Mouse (Mus musculus): ENCODE data around the gene Mcrip2. TPM values are rescaled to one million over a fixed set of nuclear protein-coding genes. Genes with fewer than 3 reads are reported as not detected.
A peak's percentile ranks its signal among the peaks of the same experiment; 100 is the strongest.
"Not testable (repeated sequence)": the region's sequence is repeated elsewhere in the genome, so short reads cannot be mapped to it uniquely, and the experiment has no call there.

Gene Mcrip2
- polyA plus RNA-seq, 1 experiment from 2014 or later = 8.2 TPM

DNA sequence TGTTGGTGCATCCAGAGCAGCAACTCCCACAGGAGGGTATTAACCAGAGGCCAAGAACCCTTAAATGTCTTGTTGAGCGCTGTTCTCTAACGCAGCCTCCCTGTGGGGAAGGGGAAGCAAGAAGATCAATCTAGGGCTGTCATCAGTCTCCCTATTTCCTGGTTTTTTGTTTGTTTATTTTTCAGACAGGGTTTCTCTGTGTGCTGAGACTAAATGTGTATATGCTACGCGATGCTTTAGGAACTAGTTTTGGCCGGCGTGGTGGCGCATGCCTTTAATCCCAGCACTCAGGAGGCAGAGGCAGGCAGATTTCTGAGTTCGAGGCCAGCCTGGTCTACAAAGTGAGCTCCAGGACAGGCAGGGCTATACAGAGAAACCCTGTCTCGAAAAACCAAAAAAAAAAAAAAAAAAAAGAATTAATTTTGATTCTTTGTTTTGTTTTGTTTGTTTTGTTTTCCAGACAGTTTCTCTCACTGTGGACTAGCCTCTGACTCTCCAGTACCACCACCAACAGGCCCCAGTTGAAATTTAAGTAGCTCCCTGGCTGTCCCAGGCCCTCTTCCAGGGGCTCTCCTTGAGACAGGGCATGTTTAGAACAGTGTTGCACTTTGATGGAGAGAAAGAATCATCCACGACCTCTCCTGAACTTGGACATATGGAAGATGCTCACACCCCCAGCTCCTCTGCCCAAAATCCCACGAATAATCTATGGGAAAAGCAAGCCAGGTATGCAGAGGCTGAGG is 5.0 kb upstream of the Mcrip2 start:
- H3K4me3 ChIP-seq (ENCODE audit: low read depth, low read length) = no peak overlapping the region; the same call in 1 of the 2 replicates
- no peaks in the 10 kb centered on the region for H3K9me3 ChIP-seq (ENCODE audit: control insufficient read depth, low read length)
- WGBS = 78% methylated on average over 10 of the region's 11 CpGs
- peaks cover 16% of the 10 kb centered on the region for H3K4me1 ChIP-seq (ENCODE audit: control insufficient read depth, insufficient read depth, low read length)
- H3K9ac ChIP-seq (ENCODE audit: low read length) = no peak overlapping the region
- peak overlapping the region; percentile 97 for H3K4me2 ChIP-seq (ENCODE audit: low read depth)
- no peak for DNase-seq (ENCODE audit: low spot score)
- ATAC-seq (ENCODE audit: insufficient read depth, low FRiP score, low TSS enrichment) = no peak
- peaks cover 2% of the 10 kb centered on the region; the same call in 1 of the 2 replicates for H3K36me3 ChIP-seq (ENCODE audit: control insufficient read depth, insufficient read depth, low read length)
- no peak overlapping the region for H3K27ac ChIP-seq (ENCODE audit: low read depth, low read length)
- H3K27me3 ChIP-seq (ENCODE audit: control insufficient read depth, insufficient read depth, low read length) = no peaks in the 10 kb centered on the region

DNA sequence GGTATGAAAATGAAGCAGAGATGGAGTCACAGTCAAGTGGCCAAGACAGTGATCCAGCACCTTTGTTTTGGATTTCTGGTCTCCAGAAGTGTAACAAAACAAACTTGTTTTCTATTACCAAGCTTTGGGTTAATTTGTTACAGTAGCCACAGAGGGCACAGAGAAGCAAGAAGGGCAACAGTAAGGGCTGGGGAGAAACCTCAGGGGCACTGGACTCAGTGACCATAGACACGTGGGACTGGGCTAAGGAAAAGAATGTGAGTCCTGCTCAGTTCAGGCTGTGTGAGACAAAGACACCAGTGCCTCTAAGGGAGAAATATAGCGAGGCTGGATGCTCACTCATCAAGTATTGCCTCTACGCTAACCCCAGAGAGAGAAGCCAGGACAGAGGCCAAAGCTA is 4.1 kb upstream of the Mcrip2 start:
- Histone ChIP-seq H3K27ac (ENCODE audit: low read depth, low read length) (no peak overlapping the region), H3K4me3 (ENCODE audit: low read depth, low read length) (no peak overlapping the region), H3K4me1 (ENCODE audit: control insufficient read depth, insufficient read depth, low read length) (peaks cover 20% of the 10 kb centered on the region), H3K9ac (ENCODE audit: low read length) (no peak overlapping the region), H3K27me3 (ENCODE audit: control insufficient read depth, insufficient read depth, low read length) (no peaks in the 10 kb centered on the region), H3K36me3 (ENCODE audit: control insufficient read depth, insufficient read depth, low read length) (no peaks in the 10 kb centered on the region), H3K4me2 (ENCODE audit: low read depth) (no peak overlapping the region), H3K9me3 (ENCODE audit: control insufficient read depth, low read length) (no peaks in the 10 kb centered on the region)
- DNase-seq (ENCODE audit: low spot score) (no peak), ATAC-seq (ENCODE audit: insufficient read depth, low FRiP score, low TSS enrichment) (no peak)
- 88% methylated on average over 3 of the region's 3 CpGs for WGBS

DNA sequence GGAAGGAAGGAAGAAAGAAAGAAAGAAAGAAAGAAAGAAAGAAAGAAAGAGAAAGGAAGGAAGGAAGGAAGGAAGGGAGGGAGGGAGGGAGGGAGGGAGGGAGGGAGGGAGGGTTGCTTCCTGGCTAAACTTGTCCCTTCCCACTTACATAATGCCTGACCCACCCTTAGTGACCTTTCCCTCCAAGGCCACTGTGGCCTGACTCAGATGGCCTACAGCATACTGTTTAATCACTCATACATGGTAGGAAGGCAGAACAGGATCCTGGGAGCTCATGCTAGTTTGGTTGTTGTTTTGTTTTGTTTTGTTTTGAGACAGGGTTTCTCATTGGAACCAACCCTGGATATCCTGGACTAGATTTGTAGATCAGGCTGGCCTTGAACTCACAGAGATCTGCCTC is 3.0 kb upstream of the Mcrip2 start:
- not testable (repeated sequence) for H3K9me3 ChIP-seq (ENCODE audit: control insufficient read depth, low read length); DNase-seq (ENCODE audit: low spot score); H3K9ac ChIP-seq (ENCODE audit: low read length); H3K4me3 ChIP-seq (ENCODE audit: low read depth, low read length); ATAC-seq (ENCODE audit: insufficient read depth, low FRiP score, low TSS enrichment); H3K27me3 ChIP-seq (ENCODE audit: control insufficient read depth, insufficient read depth, low read length); H3K4me2 ChIP-seq (ENCODE audit: low read depth); H3K36me3 ChIP-seq (ENCODE audit: control insufficient read depth, insufficient read depth, low read length); H3K27ac ChIP-seq (ENCODE audit: low read depth, low read length)
- peaks cover 22% of the 10 kb centered on the region for H3K4me1 ChIP-seq (ENCODE audit: control insufficient read depth, insufficient read depth, low read length)

DNA sequence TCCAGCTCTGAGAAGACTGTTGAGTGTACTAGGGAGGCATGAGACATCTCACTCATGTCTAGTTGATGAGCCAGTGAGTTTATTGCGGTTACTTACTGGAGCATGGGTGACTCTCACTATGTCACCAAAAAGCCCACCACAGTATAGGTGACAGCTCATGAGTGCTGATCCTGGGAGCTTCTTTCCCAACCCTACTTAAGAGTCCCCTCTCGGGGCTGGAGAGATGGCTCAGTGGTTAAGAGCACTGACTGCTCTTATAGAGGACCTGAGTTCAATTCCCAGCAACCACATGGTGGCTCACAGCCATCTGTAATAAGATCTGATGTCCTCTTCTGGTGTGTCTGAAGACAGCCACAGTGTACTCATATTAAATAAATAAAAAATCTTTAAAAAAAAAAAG is 1.4 kb upstream of the Mcrip2 start:
- H3K27ac ChIP-seq (ENCODE audit: low read depth, low read length) = no peak overlapping the region

DNA sequence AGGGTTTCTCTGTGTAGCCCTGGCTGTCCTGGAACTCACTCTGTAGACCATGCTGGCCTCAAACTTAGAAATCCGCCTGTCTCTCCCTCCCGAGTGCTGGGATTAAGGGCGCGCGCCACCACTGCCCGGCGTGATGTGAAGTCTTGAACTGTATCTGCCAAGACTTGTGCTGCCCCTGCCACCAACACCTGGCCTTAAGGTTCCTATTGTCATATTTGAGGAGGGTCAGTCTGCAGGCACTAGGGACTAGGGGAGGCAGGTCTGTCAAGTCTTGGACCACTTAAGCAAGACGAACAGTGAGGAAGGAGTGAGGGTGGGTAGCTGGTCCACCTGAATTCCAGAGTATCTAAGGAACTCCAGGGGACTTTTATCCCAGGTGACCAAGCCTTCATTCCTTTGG is 934 bp upstream of the Mcrip2 start:
- Histone ChIP-seq H3K4me2 (ENCODE audit: low read depth) (no peak overlapping the region), H3K9ac (ENCODE audit: low read length) (no peak overlapping the region), H3K9me3 (ENCODE audit: control insufficient read depth, low read length) (no peaks in the 10 kb centered on the region), H3K27me3 (ENCODE audit: control insufficient read depth, insufficient read depth, low read length) (no peaks in the 10 kb centered on the region), H3K36me3 (ENCODE audit: control insufficient read depth, insufficient read depth, low read length) (no peaks in the 10 kb centered on the region), H3K4me1 (ENCODE audit: control insufficient read depth, insufficient read depth, low read length) (peaks cover 13% of the 10 kb centered on the region), H3K4me3 (ENCODE audit: low read depth, low read length) (no peak overlapping the region), H3K27ac (ENCODE audit: low read depth, low read length) (no peak overlapping the region)
- DNase-seq (ENCODE audit: low spot score) (no peak), ATAC-seq (ENCODE audit: insufficient read depth, low FRiP score, low TSS enrichment) (no peak)
- 92% methylated on average over 8 of the region's 8 CpGs for WGBS

More for the DNA sequence above, 1.4 kb upstream of the Mcrip2 start:
- DNase-seq (ENCODE audit: low spot score) (no peak), ATAC-seq (ENCODE audit: insufficient read depth, low FRiP score, low TSS enrichment) (no peak)
- Histone ChIP-seq H3K9ac (ENCODE audit: low read length) (no peak overlapping the region), H3K4me3 (ENCODE audit: low read depth, low read length) (no peak overlapping the region), H3K36me3 (ENCODE audit: control insufficient read depth, insufficient read depth, low read length) (no peaks in the 10 kb centered on the region), H3K4me2 (ENCODE audit: low read depth) (no peak overlapping the region), H3K27me3 (ENCODE audit: control insufficient read depth, insufficient read depth, low read length) (no peaks in the 10 kb centered on the region), H3K9me3 (ENCODE audit: control insufficient read depth, low read length) (no peaks in the 10 kb centered on the region), H3K4me1 (ENCODE audit: control insufficient read depth, insufficient read depth, low read length) (peaks cover 13% of the 10 kb centered on the region)
- WGBS = 83% methylated on average over 2 of the region's 2 CpGs

DNA sequence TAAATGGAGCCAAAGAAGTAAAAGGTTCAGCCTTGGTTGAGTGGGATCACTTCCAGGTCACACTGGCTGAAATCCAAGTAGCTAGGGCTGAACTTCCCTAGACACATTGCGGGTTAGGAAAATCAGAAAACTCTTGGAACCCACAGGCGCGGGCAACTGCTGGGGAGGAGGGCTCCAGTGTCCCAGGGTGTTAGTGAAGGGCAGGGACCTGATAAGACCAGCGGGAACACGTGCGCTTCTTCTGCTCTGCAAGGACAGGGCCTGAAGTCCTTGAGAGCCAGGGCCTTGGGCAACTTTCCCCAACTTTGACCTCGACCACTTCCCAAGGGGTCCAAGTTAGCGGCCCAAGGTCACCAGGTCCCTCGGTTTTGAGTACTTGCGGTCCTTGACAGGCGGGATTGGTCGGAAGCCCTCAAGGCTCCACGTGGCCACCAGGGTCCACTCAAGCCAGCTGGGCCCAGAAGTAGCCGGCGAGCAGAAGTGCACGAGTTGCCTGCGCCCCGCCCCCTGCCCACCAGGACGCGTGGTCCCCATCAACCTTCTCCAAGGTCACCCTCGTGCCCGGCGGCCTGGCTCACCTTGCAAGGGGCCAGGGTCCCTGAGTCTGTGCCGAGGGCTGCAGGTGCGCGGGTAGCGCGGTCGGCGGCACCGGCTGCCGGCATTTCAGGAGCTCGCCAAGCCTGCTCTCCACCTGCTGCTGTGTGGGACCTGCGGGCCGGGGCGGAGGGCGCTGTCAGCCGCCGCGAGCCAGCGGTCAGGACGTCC is 546 bp downstream of the Mcrip2 start:
- 1% methylated on average over 42 of the region's 42 CpGs for WGBS
- peak overlapping the region; percentile 66 for H3K9ac ChIP-seq (ENCODE audit: low read length)
- DNase-seq (ENCODE audit: low spot score) (peak; percentile 49), ATAC-seq (ENCODE audit: insufficient read depth, low FRiP score, low TSS enrichment) (peak; percentile 61; the same call in 1 of the 2 replicates)
- H3K4me1 ChIP-seq (ENCODE audit: control insufficient read depth, insufficient read depth, low read length) = peaks cover 9% of the 10 kb centered on the region
- no peaks in the 10 kb centered on the region for H3K9me3 ChIP-seq (ENCODE audit: control insufficient read depth, low read length)
- H3K4me3 ChIP-seq (ENCODE audit: low read depth, low read length) = peak overlapping the region; percentile 85
- no peak overlapping the region for H3K27ac ChIP-seq (ENCODE audit: low read depth, low read length)
- no peaks in the 10 kb centered on the region for H3K27me3 ChIP-seq (ENCODE audit: control insufficient read depth, insufficient read depth, low read length)
- no peaks in the 10 kb centered on the region for H3K36me3 ChIP-seq (ENCODE audit: control insufficient read depth, insufficient read depth, low read length)
- H3K4me2 ChIP-seq (ENCODE audit: low read depth) = peak overlapping the region; percentile 96

DNA sequence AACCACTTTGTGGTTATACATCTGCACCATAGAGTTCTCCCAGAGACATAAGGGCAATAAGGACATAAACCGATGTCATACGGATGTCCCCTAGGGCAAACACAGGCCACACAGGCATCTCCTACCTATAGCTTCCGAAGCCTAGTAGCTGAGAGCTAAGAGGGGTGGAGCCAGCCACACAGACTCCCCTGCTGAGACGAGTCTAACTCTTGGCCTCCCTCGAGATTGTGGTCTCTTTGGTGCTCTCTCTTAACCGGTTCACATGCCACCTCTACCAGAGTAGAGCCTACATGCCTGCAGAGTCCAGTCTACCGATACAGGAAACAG is 1.1 kb downstream of the Mcrip2 start:
- Histone ChIP-seq H3K27me3 (ENCODE audit: control insufficient read depth, insufficient read depth, low read length) (no peaks in the 10 kb centered on the region), H3K4me2 (ENCODE audit: low read depth) (peak overlapping the region; percentile 96), H3K4me1 (ENCODE audit: control insufficient read depth, insufficient read depth, low read length) (peaks cover 9% of the 10 kb centered on the region), H3K9ac (ENCODE audit: low read length) (peak overlapping the region; percentile 66; the same call in 1 of the 2 replicates), H3K9me3 (ENCODE audit: control insufficient read depth, low read length) (no peaks in the 10 kb centered on the region), H3K27ac (ENCODE audit: low read depth, low read length) (no peak overlapping the region), H3K36me3 (ENCODE audit: control insufficient read depth, insufficient read depth, low read length) (no peaks in the 10 kb centered on the region), H3K4me3 (ENCODE audit: low read depth, low read length) (peak overlapping the region; percentile 85; the same call in 1 of the 2 replicates)
- WGBS = 16% methylated on average over 7 of the region's 7 CpGs
- ATAC-seq (ENCODE audit: insufficient read depth, low FRiP score, low TSS enrichment) (no peak), DNase-seq (ENCODE audit: low spot score) (no peak)

DNA sequence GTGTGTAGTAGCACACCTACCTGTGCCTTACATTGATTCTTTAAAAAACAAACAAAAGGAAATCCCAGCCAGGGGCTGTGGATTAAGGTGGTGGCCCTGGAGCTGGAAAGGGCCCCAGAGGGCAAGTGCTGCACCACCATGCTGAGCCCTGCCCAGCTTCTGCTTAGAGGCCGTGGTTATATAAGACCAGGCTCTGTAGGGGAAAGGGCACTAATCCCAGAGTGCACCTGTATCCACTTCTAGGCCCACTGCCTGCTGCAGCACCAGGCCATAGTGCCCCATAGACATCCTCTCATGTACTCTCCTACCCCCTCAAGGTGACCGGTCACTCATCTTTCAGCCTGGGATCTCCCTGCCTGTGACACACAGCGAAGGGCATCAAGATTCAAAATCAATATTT is 2.4 kb downstream of the Mcrip2 start:
- 93% methylated on average over 3 of the region's 3 CpGs for WGBS
- Histone ChIP-seq H3K4me1 (ENCODE audit: control insufficient read depth, insufficient read depth, low read length) (peaks cover 13% of the 10 kb centered on the region), H3K9me3 (ENCODE audit: control insufficient read depth, low read length) (no peaks in the 10 kb centered on the region), H3K9ac (ENCODE audit: low read length) (no peak overlapping the region), H3K4me2 (ENCODE audit: low read depth) (no peak overlapping the region), H3K27ac (ENCODE audit: low read depth, low read length) (no peak overlapping the region), H3K36me3 (ENCODE audit: control insufficient read depth, insufficient read depth, low read length) (no peaks in the 10 kb centered on the region), H3K4me3 (ENCODE audit: low read depth, low read length) (no peak overlapping the region), H3K27me3 (ENCODE audit: control insufficient read depth, insufficient read depth, low read length) (no peaks in the 10 kb centered on the region)
- ATAC-seq (ENCODE audit: insufficient read depth, low FRiP score, low TSS enrichment) (no peak), DNase-seq (ENCODE audit: low spot score) (no peak)

DNA sequence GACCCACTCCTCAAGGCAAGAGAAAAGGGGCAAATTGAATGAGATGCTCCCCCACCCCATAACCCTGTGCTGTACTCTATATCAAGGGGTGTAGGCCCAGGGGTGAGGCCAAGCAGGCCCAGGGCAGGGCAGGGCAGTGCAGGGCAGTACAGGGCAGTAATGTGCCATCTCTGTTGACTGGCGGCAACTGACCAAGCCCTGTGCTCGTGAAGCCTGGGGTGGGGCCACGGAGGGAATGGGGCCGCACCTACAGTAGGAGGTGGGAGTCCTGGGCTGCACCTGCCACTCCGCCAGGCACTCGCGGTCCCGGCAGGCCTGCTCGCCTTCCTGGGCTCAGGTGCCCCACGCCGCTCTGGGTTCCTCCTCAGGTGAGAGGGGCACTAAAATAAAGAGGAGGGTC is 3.3 kb downstream of the Mcrip2 start:
- ATAC-seq (ENCODE audit: insufficient read depth, low FRiP score, low TSS enrichment) (no peak), DNase-seq (ENCODE audit: low spot score) (no peak)
- H3K4me3 ChIP-seq (ENCODE audit: low read depth, low read length) = no peak overlapping the region
- H3K36me3 ChIP-seq (ENCODE audit: control insufficient read depth, insufficient read depth, low read length) = no peaks in the 10 kb centered on the region
- no peak overlapping the region for H3K9ac ChIP-seq (ENCODE audit: low read length)
- H3K4me2 ChIP-seq (ENCODE audit: low read depth) = no peak overlapping the region
- H3K27ac ChIP-seq (ENCODE audit: low read depth, low read length) = no peak overlapping the region
- peaks cover 20% of the 10 kb centered on the region for H3K4me1 ChIP-seq (ENCODE audit: control insufficient read depth, insufficient read depth, low read length)
- 92% methylated on average over 11 of the region's 11 CpGs for WGBS
- H3K27me3 ChIP-seq (ENCODE audit: control insufficient read depth, insufficient read depth, low read length) = no peaks in the 10 kb centered on the region
- H3K9me3 ChIP-seq (ENCODE audit: control insufficient read depth, low read length) = no peaks in the 10 kb centered on the region
